Mouse (Mus musculus) cerebellum, adult 11-12 months (tissue): ENCODE measurements around the gene Hpse.

Experiments
- DNase-seq: peaks from one replicate; pipeline ENCODE4 v3.0.0; 2022

Hpse gene

GRCm38 (mm10) chr5:100719235-100720088 is at the start of gene Hpse:
Gene Hpse (minus strand): TSS chr5:100719716.
- DNase-seq = no peak

- no peak for DNase-seq
These were observed 46.5 kb upstream of the Hpse start for GRCm38 (mm10) chr5:100766026-100766425.

DNA sequence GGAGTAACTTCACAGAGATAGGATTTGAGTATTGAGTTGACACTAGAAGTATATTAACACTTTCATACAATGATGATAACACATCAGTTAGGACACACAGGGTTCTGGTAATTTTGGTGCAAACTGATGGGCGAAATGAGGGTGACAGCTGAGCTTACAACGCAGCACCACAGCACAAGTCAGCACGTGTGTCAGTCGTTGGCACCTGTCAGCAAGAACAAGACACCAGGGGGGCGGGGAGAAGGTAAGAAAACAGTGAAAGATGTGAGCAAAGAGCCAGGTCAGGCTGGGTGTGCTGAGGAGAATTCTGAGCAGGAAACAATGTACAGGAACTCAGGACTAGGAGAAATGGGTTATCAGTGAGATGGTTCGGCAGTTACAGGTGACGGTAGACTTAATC is 42.2 kb upstream of the Hpse start:
- DNase-seq = no peak

- no peak for DNase-seq
These were observed 40.6 kb upstream of the Hpse start for GRCm38 (mm10) chr5:100760049-100760663.

- no peak for DNase-seq
These were observed 38.6 kb upstream of the Hpse start for GRCm38 (mm10) chr5:100758121-100758520.

GRCm38 (mm10) chr5:100753407-100753806 is 33.9 kb upstream of the Hpse start:
- DNase-seq = peak; percentile 36

- no peak for DNase-seq
These were observed 32.1 kb upstream of the Hpse start for GRCm38 (mm10) chr5:100751655-100752054.

DNA sequence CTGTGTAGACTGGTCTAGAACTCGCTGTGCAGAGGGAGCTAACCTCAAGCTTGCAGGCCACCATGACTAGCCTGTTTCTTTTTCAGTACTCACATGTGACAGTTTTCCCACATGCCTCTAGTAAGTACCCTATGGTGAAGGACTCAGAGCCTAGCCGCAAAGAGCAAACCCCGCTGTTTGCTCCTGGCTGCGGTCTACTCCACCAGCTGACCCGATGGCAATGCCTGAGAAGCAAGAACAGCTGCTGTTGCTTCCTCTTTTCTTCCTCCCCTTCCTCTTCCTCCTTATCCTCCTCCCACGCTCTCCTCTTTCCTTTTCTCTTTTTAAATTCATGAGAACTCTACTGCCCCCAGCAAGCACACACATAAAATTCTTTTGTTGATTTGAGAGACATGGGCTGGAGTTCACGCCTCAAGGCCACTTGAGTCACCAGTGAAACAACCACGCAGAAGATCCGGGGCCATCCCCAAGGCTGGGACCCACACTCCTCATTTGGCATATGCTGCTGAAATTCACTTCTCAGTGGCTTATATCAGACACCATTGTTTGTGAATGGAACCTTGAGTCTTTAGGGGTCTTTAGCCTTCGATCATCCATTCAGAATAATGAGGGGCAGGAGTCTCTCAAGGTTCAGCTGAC is 31.2 kb upstream of the Hpse start:
- DNase-seq = no peak

- DNase-seq = no peak
These were observed 19.3 kb upstream of the Hpse start for GRCm38 (mm10) chr5:100738802-100739201.

- no peak for DNase-seq
These were observed 17.4 kb upstream of the Hpse start for GRCm38 (mm10) chr5:100736919-100737318.

DNA sequence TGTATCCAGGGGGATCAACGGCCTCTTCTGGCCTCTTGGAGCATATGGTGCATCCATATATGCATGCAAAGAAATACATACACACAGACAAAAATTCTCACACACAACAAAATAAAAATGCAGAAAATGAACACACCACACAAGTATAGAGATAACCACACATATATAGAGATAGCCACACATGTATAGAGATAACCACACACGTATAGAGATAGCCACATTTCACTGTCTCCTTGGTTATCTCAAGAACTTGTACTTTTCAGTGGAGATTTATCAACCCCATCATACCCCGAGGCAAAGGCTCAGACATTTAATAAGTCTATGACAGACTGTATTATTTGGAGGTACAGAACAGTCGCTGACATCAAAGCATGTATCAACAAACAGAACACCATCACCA is 15.0 kb upstream of the Hpse start:
- no peak for DNase-seq

GRCm38 (mm10) chr5:100728757-100729156 is 9.2 kb upstream of the Hpse start:
- no peak for DNase-seq

DNA sequence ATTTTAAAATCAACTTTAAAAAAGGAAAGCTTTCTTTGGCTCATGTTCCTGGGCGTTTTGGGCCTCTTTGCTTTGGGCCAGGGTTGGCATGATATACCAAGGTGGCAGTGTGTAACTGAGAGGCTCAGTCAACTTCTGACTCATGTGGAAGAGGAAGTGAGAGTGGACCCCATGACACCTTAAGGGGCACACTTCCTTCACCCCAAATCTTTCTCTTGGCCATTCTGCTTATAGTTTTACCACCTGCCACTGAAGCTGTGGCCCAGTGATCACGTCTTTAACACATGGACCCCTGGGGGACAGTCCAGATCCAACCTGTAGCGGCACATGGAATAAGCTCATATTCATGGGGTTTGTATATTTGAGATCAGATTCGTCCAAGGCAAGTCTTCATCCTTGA is 6.5 kb upstream of the Hpse start:
- no peak for DNase-seq

- DNase-seq = no peak
These were observed 2.8 kb downstream of the Hpse start for GRCm38 (mm10) chr5:100716762-100717161.

DNA sequence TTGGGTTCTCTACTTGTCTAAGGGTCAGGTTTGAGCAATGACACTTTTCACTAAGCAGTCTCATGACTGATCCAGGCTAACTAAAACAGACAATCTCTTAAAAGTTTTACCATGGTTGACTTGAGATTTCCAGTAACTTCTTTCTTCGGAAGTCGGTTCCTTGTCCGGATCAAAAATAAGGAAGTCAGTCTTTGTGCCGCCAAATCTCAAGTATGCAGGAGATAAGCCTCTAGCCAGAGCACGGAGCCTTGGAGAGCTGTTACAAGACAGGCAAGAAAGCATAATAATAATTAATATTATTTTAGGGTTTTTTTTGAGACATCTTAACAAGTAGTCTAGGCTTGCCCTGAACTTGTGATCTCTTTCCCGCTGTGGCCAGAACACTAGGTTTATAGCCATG is 8.3 kb downstream of the Hpse start:
- no peak for DNase-seq

DNA sequence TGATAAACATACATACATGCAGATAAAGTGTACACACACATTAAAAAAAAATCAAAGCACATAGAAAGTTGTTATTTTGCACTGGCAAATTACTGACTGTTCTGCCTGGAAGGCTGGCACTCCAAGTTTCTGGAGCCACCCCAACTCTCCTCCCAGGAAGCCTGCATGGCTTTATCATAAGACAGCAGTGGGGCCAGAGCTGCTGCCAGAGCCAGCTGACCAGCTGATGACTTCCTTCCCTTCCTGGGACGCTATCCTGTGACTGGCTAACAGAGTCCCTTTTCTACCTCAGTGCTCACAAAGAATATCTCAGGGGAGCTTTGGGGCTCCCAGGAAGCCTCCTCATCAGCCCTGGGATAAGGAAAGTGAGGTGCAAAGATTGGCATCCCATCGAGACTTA is 9.5 kb downstream of the Hpse start:
- no peak for DNase-seq

DNA sequence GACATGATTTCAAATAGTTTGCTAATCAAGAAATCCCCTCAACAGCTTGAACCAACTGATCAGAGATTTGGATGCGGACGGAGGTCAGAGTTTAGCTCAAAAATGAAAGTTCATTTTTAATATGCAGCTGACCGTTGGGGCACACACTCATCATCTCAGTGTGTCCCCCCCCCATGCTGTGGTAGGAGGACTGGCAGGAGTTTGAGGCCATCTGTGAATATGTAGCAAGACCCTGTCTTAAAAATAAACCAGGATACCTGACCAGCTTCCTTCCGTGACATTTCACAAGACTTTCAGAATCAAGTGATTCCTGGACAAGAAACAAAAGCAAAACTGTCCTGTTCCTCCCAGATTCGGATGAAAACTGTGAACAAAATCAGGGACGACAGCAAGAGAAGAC is 10.5 kb downstream of the Hpse start:
- DNase-seq = no peak

DNA sequence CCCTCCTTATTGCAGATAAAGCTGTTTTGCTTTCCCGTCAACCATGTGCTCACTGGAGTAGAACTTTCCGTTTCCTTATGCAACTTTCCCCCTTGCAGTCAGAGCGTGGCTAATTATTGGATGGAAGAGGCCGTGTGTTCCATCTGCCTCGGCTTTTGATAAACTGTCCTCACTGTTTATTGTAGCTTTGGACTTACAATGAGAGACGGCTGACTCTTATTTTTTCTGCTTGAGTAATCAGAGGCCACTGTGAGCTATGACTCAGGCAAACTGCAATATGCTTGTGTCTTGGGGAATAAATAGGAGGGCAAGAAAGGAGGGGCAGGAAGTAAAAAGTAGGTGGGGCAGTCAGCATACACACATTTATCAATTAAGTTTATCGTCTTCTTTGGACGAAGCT is 12.8 kb downstream of the Hpse start:
- no peak for DNase-seq

DNA sequence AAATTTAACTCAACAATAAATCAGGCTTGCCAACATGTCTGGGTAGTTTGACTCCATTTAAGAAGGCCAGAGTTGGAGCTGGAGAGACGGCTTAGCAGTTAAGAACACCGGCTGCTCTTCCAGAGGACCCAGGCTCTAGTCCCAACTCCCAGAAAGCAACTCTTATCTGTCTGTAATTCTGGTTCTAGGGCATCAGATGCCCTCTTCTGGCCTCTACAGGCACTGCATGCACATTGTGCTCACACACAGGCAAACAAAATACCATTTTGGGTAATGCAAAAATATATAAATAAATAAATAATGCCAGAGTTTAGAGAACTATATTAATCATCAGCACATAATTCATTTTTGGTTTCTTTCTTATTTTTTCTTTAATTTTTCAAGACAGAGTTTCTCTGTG is 15.2 kb downstream of the Hpse start:
- DNase-seq = no peak

DNA sequence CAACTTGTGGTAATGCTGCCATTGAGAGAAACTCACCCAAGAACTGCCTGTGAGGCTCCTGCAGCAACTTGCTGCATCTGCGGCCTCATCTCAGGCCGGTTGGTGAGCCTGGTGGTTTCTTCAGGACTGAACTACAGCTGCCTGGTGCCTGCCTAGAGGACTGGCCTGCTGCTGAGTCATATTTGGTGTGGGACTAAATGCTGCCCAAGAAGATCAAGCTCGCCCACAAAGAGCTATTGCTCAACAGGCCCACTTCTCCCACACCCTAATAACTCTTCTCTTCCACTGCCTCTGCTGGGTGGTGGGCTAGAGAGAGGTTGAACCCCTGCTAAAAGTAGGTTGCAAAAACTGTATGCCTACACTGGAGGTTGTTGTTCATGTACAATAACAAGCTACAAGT is 17.2 kb downstream of the Hpse start:
- no peak for DNase-seq

GRCm38 (mm10) chr5:100700861-100701620 is 18.5 kb downstream of the Hpse start:
- DNase-seq = no peak

DNA sequence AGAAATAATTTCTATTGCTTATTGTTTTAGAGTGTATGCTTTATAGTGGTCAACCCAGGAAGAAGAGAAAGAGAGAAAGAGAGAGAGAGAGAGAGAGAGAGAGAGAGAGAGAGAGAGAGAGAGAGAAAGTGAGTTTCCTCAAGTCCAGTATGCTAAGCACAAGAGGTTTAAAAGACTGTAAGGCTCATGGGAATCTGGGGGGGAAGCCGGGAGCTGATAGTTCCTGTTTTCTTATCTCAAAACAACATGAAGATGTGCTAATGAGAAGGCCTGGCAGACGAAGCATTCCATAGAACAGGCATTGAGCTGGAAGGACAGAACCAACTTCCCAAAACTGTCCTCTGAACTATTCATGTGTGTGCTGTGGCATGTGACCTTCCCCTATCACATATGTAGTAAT is 21.6 kb downstream of the Hpse start:
- DNase-seq = no peak

DNA sequence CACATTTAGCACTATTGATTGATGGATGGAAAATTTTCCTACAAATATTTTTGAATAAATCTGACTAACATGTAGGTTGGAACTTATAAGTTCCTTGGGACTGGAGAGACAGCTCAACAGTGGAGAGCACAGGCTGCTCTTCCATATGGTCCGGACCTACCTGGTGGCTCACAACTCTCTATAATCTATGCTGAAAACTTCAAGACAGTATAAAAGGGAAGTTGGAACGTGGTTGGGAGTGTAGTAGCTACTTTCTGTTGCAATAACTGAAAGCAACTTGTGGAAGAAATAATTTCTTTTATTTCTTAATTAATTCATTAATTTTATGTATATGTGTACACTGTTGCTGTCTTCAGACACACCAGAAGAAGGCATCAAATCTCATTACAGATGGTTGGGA is 22.1 kb downstream of the Hpse start:
- DNase-seq = no peak
